Mouse (Mus musculus): ENCODE results near the gene Gm5591. TPM values are rescaled to one million over a fixed set of nuclear protein-coding genes. Genes with fewer than 3 reads are reported as not detected.
"Not testable (repeated sequence)": the region's sequence is repeated elsewhere in the genome, so short reads cannot be mapped to it uniquely, and the experiment has no call there.

Gm5591 gene
- not detected in 2 replicates for polyA plus RNA-seq (2015; fragmentation: Nextera tagmentation; extraction: Ambion mirVana)

- not testable (repeated sequence) for H3K4me2 ChIP-seq (ENCODE audit: low read depth, low read length); ATAC-seq (ENCODE audit: insufficient read depth, low FRiP score)
- 60% methylated on average over 2 of the region's 2 CpGs for WGBS
Measured at GRCm38 (mm10) chr7:38528093-38528492, at the start of gene Gm5591. TSS of gene Gm5591 (minus strand) at chr7:38528193.

GRCm38 (mm10) chr7:38488468-38488867 lies 39.5 kb downstream of the Gm5591 start:
- H3K9ac ChIP-seq (ENCODE audit: low read length); ATAC-seq (ENCODE audit: insufficient read depth, low FRiP score); H3K27ac ChIP-seq (ENCODE audit: low read length); H3K4me2 ChIP-seq (ENCODE audit: low read depth, low read length); H3K4me1 ChIP-seq (ENCODE audit: control insufficient read depth, insufficient read depth, low read length); H3K27me3 ChIP-seq (ENCODE audit: control insufficient read depth, insufficient read depth, low read length); H3K4me3 ChIP-seq (replicated peaks; ENCODE audit: low read length); H3K9me3 ChIP-seq (replicated peaks; ENCODE audit: control insufficient read depth, low read length); H3K36me3 ChIP-seq (ENCODE audit: control insufficient read depth, insufficient read depth, low read length): not testable (repeated sequence)
- WGBS, result 65% methylated on average over 1 of the region's 1 CpGs

More at GRCm38 (mm10) chr7:38528093-38528492, at the start of gene Gm5591:
- not testable (repeated sequence) for H3K9me3 ChIP-seq (replicated peaks; ENCODE audit: control insufficient read depth, low read length); H3K4me1 ChIP-seq (ENCODE audit: control insufficient read depth, insufficient read depth, low read length); H3K27me3 ChIP-seq (ENCODE audit: control insufficient read depth, insufficient read depth, low read length); H3K4me3 ChIP-seq (replicated peaks; ENCODE audit: low read length); H3K36me3 ChIP-seq (ENCODE audit: control insufficient read depth, insufficient read depth, low read length); H3K9ac ChIP-seq (ENCODE audit: low read length); H3K27ac ChIP-seq (ENCODE audit: low read length)
